Mouse (Mus musculus): ENCODE results near the gene Scn4b. TPM values are rescaled to one million over a fixed set of nuclear protein-coding genes. Genes with fewer than 3 reads are reported as not detected.

The Scn4b gene
- polyA plus RNA-seq, 1 experiment from 2014 or later = 0.11 TPM

GRCm38 (mm10) chr9:45130119-45130518 is 8.1 kb upstream of the Scn4b start:
- no peak for DNase-seq (ENCODE audit: low spot score)
- H3K27me3 ChIP-seq (ENCODE audit: control insufficient read depth, insufficient read depth, low read length) = no peaks in the 10 kb centered on the region
- no peak for ATAC-seq (ENCODE audit: low FRiP score, low TSS enrichment)
- H3K27ac ChIP-seq (replicated peaks) = no peak overlapping the region
- no peak overlapping the region for H3K9ac ChIP-seq (ENCODE audit: low read length)
- H3K36me3 ChIP-seq (ENCODE audit: control insufficient read depth, insufficient read depth, low read length) = no peaks in the 10 kb centered on the region
- TF ChIP-seq EP300 (optimal IDR thresholded peaks at IDR 0.05) (no peak), CTCF (IDR thresholded peaks at IDR 0.05; ENCODE audit: low read depth) (no peak)
- H3K4me1 ChIP-seq (replicated peaks; ENCODE audit: control insufficient read depth, insufficient read depth) = no peaks in the 10 kb centered on the region
- H3K9me3 ChIP-seq (ENCODE audit: control insufficient read depth, low read length) = no peaks in the 10 kb centered on the region
- no peak overlapping the region for H3K4me2 ChIP-seq (replicated peaks; ENCODE audit: low read depth)
- H3K4me3 ChIP-seq (ENCODE audit: low read depth, low read length) = no peak overlapping the region
- 79% methylated on average over 3 of the region's 3 CpGs for WGBS

GRCm38 (mm10) chr9:45133484-45134310 is 4.5 kb upstream of the Scn4b start:
- Histone ChIP-seq H3K9ac (ENCODE audit: low read length) (no peak overlapping the region), H3K36me3 (ENCODE audit: control insufficient read depth, insufficient read depth, low read length) (no peaks in the 10 kb centered on the region), H3K4me2 (replicated peaks; ENCODE audit: low read depth) (no peak overlapping the region), H3K27ac (replicated peaks) (no peak overlapping the region), H3K4me1 (replicated peaks; ENCODE audit: control insufficient read depth, insufficient read depth) (0 out of 2 replicates have a peak, but pooled peaks cover 3% of the 10 kb centered on the region), H3K9me3 (ENCODE audit: control insufficient read depth, low read length) (no peaks in the 10 kb centered on the region), H3K4me3 (ENCODE audit: low read depth, low read length) (no peak overlapping the region), H3K27me3 (ENCODE audit: control insufficient read depth, insufficient read depth, low read length) (no peaks in the 10 kb centered on the region; the same call in 1 of the 2 replicates)
- ATAC-seq (ENCODE audit: low FRiP score, low TSS enrichment) = peak; percentile 77
- TF ChIP-seq EP300 (optimal IDR thresholded peaks at IDR 0.05) (no peak), CTCF (IDR thresholded peaks at IDR 0.05; ENCODE audit: low read depth) (peak; percentile 83)
- peak; percentile 83 for DNase-seq (ENCODE audit: low spot score)
- WGBS = 19% methylated on average over 5 of the region's 5 CpGs

- H3K4me2 ChIP-seq (replicated peaks; ENCODE audit: low read depth) = no peak overlapping the region
- no peak overlapping the region for H3K9ac ChIP-seq (ENCODE audit: low read length)
- H3K27me3 ChIP-seq (ENCODE audit: control insufficient read depth, insufficient read depth, low read length) = no peaks in the 10 kb centered on the region; the same call in 1 of the 2 replicates
- no peaks in the 10 kb centered on the region for H3K9me3 ChIP-seq (ENCODE audit: control insufficient read depth, low read length)
- WGBS = 26% methylated on average over 7 of the region's 7 CpGs
- peak; percentile 35 for DNase-seq (ENCODE audit: low spot score)
- no peaks in the 10 kb centered on the region for H3K36me3 ChIP-seq (ENCODE audit: control insufficient read depth, insufficient read depth, low read length)
- ATAC-seq (ENCODE audit: low FRiP score, low TSS enrichment) = no peak
- no peak overlapping the region for H3K4me3 ChIP-seq (ENCODE audit: low read depth, low read length)
- H3K27ac ChIP-seq (replicated peaks) = no peak overlapping the region
- no peak for TF ChIP-seq CTCF (IDR thresholded peaks at IDR 0.05; ENCODE audit: low read depth)
- TF ChIP-seq EP300 (optimal IDR thresholded peaks at IDR 0.05) = no peak
- H3K4me1 ChIP-seq (replicated peaks; ENCODE audit: control insufficient read depth, insufficient read depth) = 0 out of 2 replicates have a peak, but pooled peaks cover 3% of the 10 kb centered on the region
Observed at GRCm38 (mm10) chr9:45136442-45137169, 1.6 kb upstream of the Scn4b start.

GRCm38 (mm10) chr9:45139082-45139481 is 887 bp downstream of the Scn4b start:
- DNase-seq (ENCODE audit: low spot score) (no peak), ATAC-seq (ENCODE audit: low FRiP score, low TSS enrichment) (no peak)
- peak overlapping the region; percentile 51 for H3K4me3 ChIP-seq (ENCODE audit: low read depth, low read length)
- no peaks in the 10 kb centered on the region; the same call in 1 of the 2 replicates for H3K27me3 ChIP-seq (ENCODE audit: control insufficient read depth, insufficient read depth, low read length)
- H3K4me1 ChIP-seq (replicated peaks; ENCODE audit: control insufficient read depth, insufficient read depth) = 0 out of 2 replicates have a peak, but pooled peaks cover 3% of the 10 kb centered on the region
- no peak for TF ChIP-seq CTCF (IDR thresholded peaks at IDR 0.05; ENCODE audit: low read depth)
- no peak for TF ChIP-seq EP300 (optimal IDR thresholded peaks at IDR 0.05)
- no peaks in the 10 kb centered on the region for H3K36me3 ChIP-seq (ENCODE audit: control insufficient read depth, insufficient read depth, low read length)
- peak overlapping the region; percentile 47; the same call in 1 of the 2 replicates for H3K9ac ChIP-seq (ENCODE audit: low read length)
- H3K4me2 ChIP-seq (replicated peaks; ENCODE audit: low read depth) = peak overlapping the region; percentile 84
- WGBS = 10% methylated on average over 7 of the region's 7 CpGs
- H3K9me3 ChIP-seq (ENCODE audit: control insufficient read depth, low read length) = no peaks in the 10 kb centered on the region
- H3K27ac ChIP-seq (replicated peaks) = no peak overlapping the region

- no peak overlapping the region for H3K4me2 ChIP-seq (replicated peaks; ENCODE audit: low read depth)
- no peak overlapping the region for H3K27ac ChIP-seq (replicated peaks)
- H3K9ac ChIP-seq (ENCODE audit: low read length) = no peak overlapping the region
- no peaks in the 10 kb centered on the region for H3K36me3 ChIP-seq (ENCODE audit: control insufficient read depth, insufficient read depth, low read length)
- peaks cover 3% of the 10 kb centered on the region; the same call in 1 of the 2 replicates for H3K27me3 ChIP-seq (ENCODE audit: control insufficient read depth, insufficient read depth, low read length)
- TF ChIP-seq CTCF (IDR thresholded peaks at IDR 0.05; ENCODE audit: low read depth) (no peak), EP300 (optimal IDR thresholded peaks at IDR 0.05) (no peak)
- no peak for ATAC-seq (ENCODE audit: low FRiP score, low TSS enrichment)
- H3K9me3 ChIP-seq (ENCODE audit: control insufficient read depth, low read length) = no peaks in the 10 kb centered on the region
- 0 out of 2 replicates have a peak, but pooled peaks cover 3% of the 10 kb centered on the region for H3K4me1 ChIP-seq (replicated peaks; ENCODE audit: control insufficient read depth, insufficient read depth)
- 68% methylated on average over 7 of the region's 7 CpGs for WGBS
- no peak for DNase-seq (ENCODE audit: low spot score)
- no peak overlapping the region for H3K4me3 ChIP-seq (ENCODE audit: low read depth, low read length)
Observed at GRCm38 (mm10) chr9:45140945-45141344, 2.8 kb downstream of the Scn4b start.

All from stomach, postnatal 0 days (tissue).